Mouse (Mus musculus): Measurements from ENCODE around the gene Cadps2. TPM values are rescaled to one million over a fixed set of nuclear protein-coding genes. Genes with fewer than 3 reads are reported as not detected.

Gene Cadps2
- polyA plus RNA-seq, 1 experiment from 2014 or later: 7.5 TPM

DNA sequence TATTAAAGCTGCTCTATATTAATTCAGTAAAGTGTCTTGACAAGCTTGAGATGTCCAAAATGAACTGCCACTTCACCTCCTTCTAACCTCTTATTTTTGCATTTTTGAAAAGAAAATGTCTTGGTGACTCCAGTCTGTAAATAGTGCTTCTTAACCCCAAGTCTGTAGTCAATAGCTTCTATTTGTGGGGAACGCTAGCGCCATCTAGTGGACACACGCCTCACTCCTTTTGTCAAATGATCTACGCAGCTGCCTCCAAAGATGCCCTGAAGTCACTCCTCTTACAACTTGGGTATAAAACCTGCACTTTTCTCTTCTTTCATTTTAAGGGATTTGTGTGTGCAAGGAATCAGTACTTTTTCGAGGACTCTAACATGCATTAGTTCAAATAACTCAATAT lies 381.5 kb downstream of the Cadps2 start:
- no peaks in the 10 kb centered on the region for H3K36me3 ChIP-seq
- ATAC-seq (ENCODE audit: insufficient number of reproducible peaks, low FRiP score, low TSS enrichment, low read depth): no peak
- no peaks in the 10 kb centered on the region for H3K27me3 ChIP-seq
- no peak overlapping the region for H3K4me3 ChIP-seq (replicated peaks)
- H3K9me3 ChIP-seq (replicated peaks): no peaks in the 10 kb centered on the region
- no peaks in the 10 kb centered on the region for H3K4me1 ChIP-seq
- H3K4me2 ChIP-seq (replicated peaks): no peak overlapping the region
- WGBS: 4% methylated on average over 5 of the region's 5 CpGs
- no peak overlapping the region for H3K27ac ChIP-seq (replicated peaks)
- no peak overlapping the region for H3K9ac ChIP-seq

DNA sequence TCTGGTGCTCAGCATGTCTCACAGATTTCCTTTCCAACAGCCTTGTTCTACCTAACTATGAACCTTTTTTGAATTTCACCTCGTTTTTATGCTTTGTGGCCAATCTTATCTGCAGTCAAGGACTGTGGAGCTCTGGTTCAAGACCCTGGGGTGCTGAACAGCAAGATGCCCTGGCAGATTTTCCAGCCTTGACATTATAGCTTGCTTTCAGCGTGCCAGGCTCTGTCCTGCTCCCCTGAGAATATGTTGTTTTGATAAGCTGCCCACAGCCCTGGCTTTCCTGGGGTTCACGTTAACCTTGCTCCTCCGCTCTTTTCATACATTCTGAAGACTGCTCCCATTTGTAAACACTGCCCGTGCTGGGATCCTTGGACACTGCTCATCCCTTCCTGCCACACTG lies 385.3 kb downstream of the Cadps2 start:
- no peak overlapping the region for H3K27ac ChIP-seq (replicated peaks)
- no peaks in the 10 kb centered on the region for H3K36me3 ChIP-seq
- 55% methylated on average over 5 of the region's 5 CpGs for WGBS
- H3K4me2 ChIP-seq (replicated peaks): no peak overlapping the region
- ATAC-seq (ENCODE audit: insufficient number of reproducible peaks, low FRiP score, low TSS enrichment, low read depth): no peak
- H3K9ac ChIP-seq: no peak overlapping the region
- H3K4me3 ChIP-seq (replicated peaks): no peak overlapping the region
- H3K4me1 ChIP-seq: no peaks in the 10 kb centered on the region
- H3K9me3 ChIP-seq (replicated peaks): no peaks in the 10 kb centered on the region
- no peaks in the 10 kb centered on the region for H3K27me3 ChIP-seq

DNA sequence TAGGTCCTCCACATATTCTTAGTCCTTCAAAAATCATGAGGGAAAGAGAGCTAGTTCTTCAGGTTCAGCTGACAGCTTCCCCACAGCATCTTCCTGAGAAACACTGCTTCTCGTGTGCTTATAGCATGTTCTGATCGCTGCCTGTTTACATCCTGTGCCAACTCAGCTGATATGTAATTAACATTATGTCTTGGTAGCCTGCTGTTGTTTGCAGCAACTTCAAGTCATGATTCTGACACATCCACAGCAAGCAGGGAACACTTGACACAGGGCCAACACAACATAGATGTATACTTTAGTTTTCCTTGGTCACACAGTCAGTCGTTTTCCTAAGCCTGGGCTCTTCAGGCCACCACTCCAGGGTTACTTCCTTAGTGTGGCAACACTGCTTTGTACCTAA lies 399.3 kb downstream of the Cadps2 start:
- ATAC-seq (ENCODE audit: insufficient number of reproducible peaks, low FRiP score, low TSS enrichment, low read depth): no peak
- 66% methylated on average over 3 of the region's 3 CpGs for WGBS
- Histone ChIP-seq H3K36me3 (no peaks in the 10 kb centered on the region), H3K9me3 (replicated peaks) (no peaks in the 10 kb centered on the region), H3K4me2 (replicated peaks) (no peak overlapping the region), H3K4me3 (replicated peaks) (no peak overlapping the region), H3K9ac (no peak overlapping the region), H3K4me1 (no peaks in the 10 kb centered on the region), H3K27me3 (no peaks in the 10 kb centered on the region), H3K27ac (replicated peaks) (no peak overlapping the region)

- WGBS: 7% methylated on average over 12 of the region's 12 CpGs
- Histone ChIP-seq H3K9me3 (replicated peaks) (no peaks in the 10 kb centered on the region), H3K27me3 (no peaks in the 10 kb centered on the region), H3K9ac (no peak overlapping the region), H3K4me3 (replicated peaks) (no peak overlapping the region), H3K4me1 (no peaks in the 10 kb centered on the region), H3K27ac (replicated peaks) (no peak overlapping the region), H3K36me3 (no peaks in the 10 kb centered on the region), H3K4me2 (replicated peaks) (no peak overlapping the region)
- no peak for ATAC-seq (ENCODE audit: insufficient number of reproducible peaks, low FRiP score, low TSS enrichment, low read depth)
These were observed 428.8 kb downstream of the Cadps2 start for GRCm38 (mm10) chr6:23410256-23411049.

DNA sequence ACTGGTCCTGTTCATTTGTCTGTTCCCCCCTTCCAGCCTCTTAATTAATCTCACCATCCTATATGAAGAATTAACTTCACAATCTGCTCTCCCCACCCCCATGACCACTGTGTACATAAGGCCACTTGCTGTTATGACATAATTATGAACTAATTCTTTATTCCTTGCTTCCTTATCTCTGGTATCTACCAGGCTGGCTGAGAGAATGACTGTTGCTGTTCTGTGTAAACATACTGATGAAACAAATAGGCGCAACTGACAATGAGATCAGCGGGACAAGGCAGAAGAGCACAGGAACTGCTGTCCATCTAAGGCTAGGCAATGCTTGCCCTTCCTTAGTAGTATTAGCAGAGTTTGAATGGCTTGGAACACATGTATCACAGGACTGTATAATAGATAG lies 445.1 kb downstream of the Cadps2 start:
- H3K4me1 ChIP-seq: no peaks in the 10 kb centered on the region
- no peak overlapping the region for H3K4me3 ChIP-seq (replicated peaks)
- 94% methylated on average over 2 of the region's 2 CpGs for WGBS
- no peaks in the 10 kb centered on the region for H3K9me3 ChIP-seq (replicated peaks)
- H3K27me3 ChIP-seq: no peaks in the 10 kb centered on the region
- H3K27ac ChIP-seq (replicated peaks): no peak overlapping the region
- H3K36me3 ChIP-seq: no peaks in the 10 kb centered on the region
- no peak overlapping the region for H3K9ac ChIP-seq
- no peak for ATAC-seq (ENCODE audit: insufficient number of reproducible peaks, low FRiP score, low TSS enrichment, low read depth)
- no peak overlapping the region for H3K4me2 ChIP-seq (replicated peaks)

DNA sequence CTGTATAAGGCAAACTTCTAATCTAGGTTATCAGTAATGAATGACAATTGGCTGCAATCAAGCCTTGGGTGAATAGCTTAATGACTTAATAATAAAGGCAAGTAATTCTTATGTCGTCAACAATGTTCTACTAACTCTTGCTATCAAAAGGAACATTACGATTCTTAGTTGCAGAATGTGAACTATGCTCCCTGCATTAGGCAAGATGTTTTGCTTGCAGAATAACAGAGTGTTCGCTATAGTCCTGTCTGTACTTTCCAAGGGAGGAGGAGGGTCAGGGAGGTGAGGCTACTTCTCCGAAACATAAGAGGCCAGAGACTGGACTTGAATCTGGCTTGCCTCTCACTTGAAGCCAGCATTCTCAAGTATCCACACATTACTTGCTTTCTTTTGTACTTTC lies 446.5 kb downstream of the Cadps2 start:
- no peak for ATAC-seq (ENCODE audit: insufficient number of reproducible peaks, low FRiP score, low TSS enrichment, low read depth)
- H3K36me3 ChIP-seq: no peaks in the 10 kb centered on the region
- H3K4me1 ChIP-seq: no peaks in the 10 kb centered on the region
- no peak overlapping the region for H3K4me2 ChIP-seq (replicated peaks)
- 77% methylated on average over 4 of the region's 4 CpGs for WGBS
- no peaks in the 10 kb centered on the region for H3K9me3 ChIP-seq (replicated peaks)
- no peak overlapping the region for H3K27ac ChIP-seq (replicated peaks)
- no peak overlapping the region for H3K4me3 ChIP-seq (replicated peaks)
- no peaks in the 10 kb centered on the region for H3K27me3 ChIP-seq
- H3K9ac ChIP-seq: no peak overlapping the region

DNA sequence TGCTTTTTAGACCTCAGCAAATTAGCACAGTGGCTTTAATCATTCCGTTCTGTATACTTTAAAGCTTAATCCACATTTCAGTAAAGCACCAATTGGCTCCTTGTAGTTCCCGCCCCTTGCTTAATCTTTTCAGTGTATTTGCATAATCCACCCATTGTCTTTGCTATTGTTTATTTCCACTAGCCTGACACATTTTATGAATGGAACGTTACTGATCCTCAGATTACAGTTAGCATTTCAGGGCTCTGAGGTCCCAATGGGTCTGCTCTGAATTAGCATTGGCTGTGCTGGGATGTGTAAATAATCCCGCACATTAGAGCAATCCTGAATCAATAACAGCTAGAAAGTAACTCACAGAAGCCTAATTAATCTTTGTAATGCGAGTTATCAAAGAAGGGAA lies 452.5 kb downstream of the Cadps2 start:
- no peak for ATAC-seq (ENCODE audit: insufficient number of reproducible peaks, low FRiP score, low TSS enrichment, low read depth)
- no peaks in the 10 kb centered on the region for H3K36me3 ChIP-seq
- H3K9ac ChIP-seq: no peak overlapping the region
- no peak overlapping the region for H3K4me2 ChIP-seq (replicated peaks)
- no peak overlapping the region for H3K27ac ChIP-seq (replicated peaks)
- no peaks in the 10 kb centered on the region for H3K27me3 ChIP-seq
- no peaks in the 10 kb centered on the region for H3K4me1 ChIP-seq
- H3K9me3 ChIP-seq (replicated peaks): no peaks in the 10 kb centered on the region
- 34% methylated on average over 5 of the region's 5 CpGs for WGBS
- H3K4me3 ChIP-seq (replicated peaks): no peak overlapping the region

DNA sequence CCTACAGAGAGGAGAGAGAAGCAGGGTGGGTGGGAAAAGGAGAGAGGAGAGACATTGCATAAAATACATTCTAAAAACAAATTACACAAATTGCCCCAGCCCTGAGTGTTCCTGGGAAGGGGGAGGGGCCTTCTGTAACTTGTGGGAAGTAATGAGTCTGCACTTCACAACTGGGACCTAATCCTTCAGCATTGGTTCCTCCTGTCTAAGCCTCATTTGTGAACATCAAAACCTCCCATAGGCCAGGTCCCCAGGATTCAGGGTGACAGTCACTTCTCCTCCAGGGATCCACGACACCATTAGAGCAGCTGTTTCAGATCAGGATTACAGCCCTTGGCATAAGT lies 456.2 kb downstream of the Cadps2 start:
- H3K9me3 ChIP-seq (replicated peaks): no peaks in the 10 kb centered on the region
- 21% methylated on average over 1 of the region's 1 CpGs for WGBS
- no peak overlapping the region for H3K27ac ChIP-seq (replicated peaks)
- no peaks in the 10 kb centered on the region for H3K36me3 ChIP-seq
- H3K4me3 ChIP-seq (replicated peaks): no peak overlapping the region
- no peak for ATAC-seq (ENCODE audit: insufficient number of reproducible peaks, low FRiP score, low TSS enrichment, low read depth)
- H3K4me2 ChIP-seq (replicated peaks): no peak overlapping the region
- H3K4me1 ChIP-seq: no peaks in the 10 kb centered on the region
- no peak overlapping the region for H3K9ac ChIP-seq
- H3K27me3 ChIP-seq: no peaks in the 10 kb centered on the region

- no peaks in the 10 kb centered on the region for H3K9me3 ChIP-seq (replicated peaks)
- no peaks in the 10 kb centered on the region for H3K27me3 ChIP-seq
- H3K36me3 ChIP-seq: no peaks in the 10 kb centered on the region
- H3K9ac ChIP-seq: no peak overlapping the region
- ATAC-seq (ENCODE audit: insufficient number of reproducible peaks, low FRiP score, low TSS enrichment, low read depth): no peak
- H3K4me3 ChIP-seq (replicated peaks): no peak overlapping the region
- no peak overlapping the region for H3K4me2 ChIP-seq (replicated peaks)
- H3K4me1 ChIP-seq: no peaks in the 10 kb centered on the region
- H3K27ac ChIP-seq (replicated peaks): no peak overlapping the region
- WGBS: 11% methylated on average over 12 of the region's 12 CpGs
These were observed 456.8 kb downstream of the Cadps2 start for GRCm38 (mm10) chr6:23382283-23383003.

- H3K4me3 ChIP-seq (replicated peaks): no peak overlapping the region
- H3K9me3 ChIP-seq (replicated peaks): no peaks in the 10 kb centered on the region
- no peaks in the 10 kb centered on the region for H3K36me3 ChIP-seq
- no peaks in the 10 kb centered on the region for H3K27me3 ChIP-seq
- WGBS: 88% methylated on average over 7 of the region's 7 CpGs
- H3K4me2 ChIP-seq (replicated peaks): no peak overlapping the region
- no peak for ATAC-seq (ENCODE audit: insufficient number of reproducible peaks, low FRiP score, low TSS enrichment, low read depth)
- H3K27ac ChIP-seq (replicated peaks): no peak overlapping the region
- H3K9ac ChIP-seq: no peak overlapping the region
- no peaks in the 10 kb centered on the region for H3K4me1 ChIP-seq
These were observed 462.9 kb downstream of the Cadps2 start for GRCm38 (mm10) chr6:23376327-23376726.

GRCm38 (mm10) chr6:23361842-23362451 lies 477.3 kb downstream of the Cadps2 start:
- no peak overlapping the region for H3K27ac ChIP-seq (replicated peaks)
- H3K4me1 ChIP-seq: no peaks in the 10 kb centered on the region
- H3K9me3 ChIP-seq (replicated peaks): no peaks in the 10 kb centered on the region
- H3K4me3 ChIP-seq (replicated peaks): no peak overlapping the region
- H3K27me3 ChIP-seq: no peaks in the 10 kb centered on the region
- ATAC-seq (ENCODE audit: insufficient number of reproducible peaks, low FRiP score, low TSS enrichment, low read depth): no peak
- H3K9ac ChIP-seq: no peak overlapping the region
- 61% methylated on average over 8 of the region's 8 CpGs for WGBS
- no peak overlapping the region for H3K4me2 ChIP-seq (replicated peaks)
- H3K36me3 ChIP-seq: no peaks in the 10 kb centered on the region
